Mouse (Mus musculus) urinary bladder, postnatal 36 days (tissue): ENCODE data around the gene Hcfc1.

Experiments used
- DNase-seq, 2 experiments: peaks; one replicate each; pipeline ENCODE4 v3.0.0; 2022; ENCODE audit warnings: low spot score in 2 of 2, mixed read lengths in 1 of 2

Gene Hcfc1

GRCm38 (mm10) chrX:73942294-73942693 is 23.9 kb downstream of the Hcfc1 start:
- DNase-seq = no peak

GRCm38 (mm10) chrX:73941860-73942259 is 24.3 kb downstream of the Hcfc1 start:
- DNase-seq = no peak

- DNase-seq = no peak
Observed at GRCm38 (mm10) chrX:73931871-73932270, 34.3 kb downstream of the Hcfc1 start.

- DNase-seq = peak; percentile 35 to 55
Observed at GRCm38 (mm10) chrX:73930402-73931062, 35.6 kb downstream of the Hcfc1 start, which contains the start of gene Renbp. Renbp (minus strand) TSS chrX:73930850.

GRCm38 (mm10) chrX:73922550-73922882 is 43.6 kb downstream of the Hcfc1 start:
- no peak for DNase-seq

- DNase-seq = peak; percentile 76 to 87
Observed at GRCm38 (mm10) chrX:73921823-73922549, 44.2 kb downstream of the Hcfc1 start, which contains the start of the genes Arhgap4 and Naa10. Arhgap4 (minus strand) TSS chrX:73921870. Naa10 (minus strand) TSS chrX:73921944.

- no peak for DNase-seq
Observed at GRCm38 (mm10) chrX:73921285-73921822, 44.8 kb downstream of the Hcfc1 start.

- no peak for DNase-seq
Observed at GRCm38 (mm10) chrX:73918631-73919030, 47.5 kb downstream of the Hcfc1 start.

- DNase-seq = no peak
Observed at GRCm38 (mm10) chrX:73916945-73917344, 49.2 kb downstream of the Hcfc1 start.

- DNase-seq = peak; percentile 74 to 86
Observed at GRCm38 (mm10) chrX:73914827-73915703, 51.1 kb downstream of the Hcfc1 start.

- no peak for DNase-seq
Observed at GRCm38 (mm10) chrX:73911588-73911987, 54.6 kb downstream of the Hcfc1 start.

GRCm38 (mm10) chrX:73911156-73911555 is 55.0 kb downstream of the Hcfc1 start:
- no peak for DNase-seq

GRCm38 (mm10) chrX:73910451-73910850 is 55.7 kb downstream of the Hcfc1 start:
- DNase-seq = no peak

GRCm38 (mm10) chrX:73910049-73910448 is 56.1 kb downstream of the Hcfc1 start:
- DNase-seq = no peak

GRCm38 (mm10) chrX:73897959-73898358 is 68.2 kb downstream of the Hcfc1 start:
- DNase-seq = no peak

- DNase-seq = peak; percentile 35 to 51
Observed at GRCm38 (mm10) chrX:73895719-73896118, 70.4 kb downstream of the Hcfc1 start, which contains the start of gene L1cam. L1cam (minus strand) TSS chrX:73896105.

GRCm38 (mm10) chrX:73892833-73893232 is 73.3 kb downstream of the Hcfc1 start:
- DNase-seq = no peak
